Comparison of ENCODE assay signal across 11 mouse cellular contexts in the genomic region with DNA sequence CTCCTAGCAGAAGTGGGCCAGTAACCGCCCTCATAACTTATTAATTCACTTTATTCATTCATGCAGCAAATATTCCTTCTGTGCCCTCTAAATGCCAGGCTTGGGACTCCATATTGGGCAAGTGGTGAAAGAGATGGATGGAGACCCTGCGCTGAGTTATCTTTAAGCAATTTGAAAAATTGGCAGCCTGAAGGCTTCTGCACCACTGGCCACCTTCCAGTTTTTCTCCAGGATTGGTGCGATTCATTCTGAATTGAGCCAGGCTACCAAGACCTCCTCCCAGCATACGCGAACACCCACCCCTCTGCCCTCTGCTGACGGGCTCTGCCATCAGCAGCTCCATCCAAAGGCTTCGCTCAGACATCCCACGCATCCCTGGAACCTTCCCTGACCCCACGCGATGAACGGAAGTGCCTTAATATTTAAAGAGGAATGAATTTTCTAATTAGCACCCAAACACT. TPM values are rescaled to one million over a fixed set of nuclear protein-coding genes. Genes with fewer than 3 reads are reported as not detected.
A peak's percentile ranks its signal among the peaks of the same experiment; 100 is the strongest.
DNase-seq lines count a peak whose midpoint lies in the region; ATAC-seq and TF ChIP-seq lines count a peak whose summit lies in the region.
"Had no signal": no experiment of that assay in that cellular context is flagged by ENCODE, and none has a peak within 500 bp of the region (broad histone marks: within the 10 kb centered on the region; RNA-seq: fewer than 3 reads in every experiment).

No protein-coding gene starts in this region.

- H3K27ac ChIP-seq in cortical plate, adult 2 months (ENCODE audit: insufficient read depth, low read length) = no peak overlapping the region
- peak overlapping the region; percentile 45; the same call in 1 of the 2 replicates for H3K27ac ChIP-seq in midbrain, embryonic 14.5 days (replicated peaks; ENCODE audit: low read depth, low read length)
- H3K27ac ChIP-seq in intestine, embryonic 15.5 days = no peak overlapping the region

- peak; percentile 12 for DNase-seq in cerebellum, adult 9-10 months
- no peak for DNase-seq in cerebellum, adult 11-12 months
- DNase-seq in kidney, postnatal 10 days = peak; percentile 36
- DNase-seq in kidney, postnatal 14 days = no peak
- DNase-seq in midbrain, embryonic 14.5 days = peak; percentile 75
- DNase-seq in layer of hippocampus, adult 9-11 months = no peak
- DNase-seq: right cerebral cortex, adult 18-20 months had no signal

- no peaks in the 10 kb centered on the region for H3K4me1 ChIP-seq in cortical plate, adult 2 months (ENCODE audit: control insufficient read depth, insufficient read depth, low read length)
- peaks cover 60% of the 10 kb centered on the region for H3K4me1 ChIP-seq in midbrain, embryonic 14.5 days (ENCODE audit: control insufficient read depth, insufficient read depth, low read length)
- peaks cover 17% of the 10 kb centered on the region for H3K4me1 ChIP-seq in intestine, embryonic 15.5 days (replicated peaks)

- peak overlapping the region; percentile 11; the same call in 1 of the 2 replicates for H3K4me2 ChIP-seq in midbrain, embryonic 14.5 days (ENCODE audit: low read length)
- no peak overlapping the region for H3K4me2 ChIP-seq in intestine, embryonic 15.5 days (replicated peaks)

- 0 out of 2 replicates have a peak, but pooled peaks have one; percentile 9 for TF ChIP-seq CTCF in cortical plate, adult 2 months (IDR thresholded peaks at IDR 0.05; ENCODE audit: extremely low read depth, insufficient read depth, low read length)

- WGBS in midbrain, embryonic 14.5 days = 6% methylated on average over 11 of the region's 11 CpGs
- 34% methylated on average over 11 of the region's 11 CpGs for WGBS in intestine, embryonic 15.5 days

- H3K9me3 ChIP-seq in midbrain, embryonic 14.5 days (ENCODE audit: control insufficient read depth, low read length) = no peaks in the 10 kb centered on the region
- no peaks in the 10 kb centered on the region for H3K9me3 ChIP-seq in intestine, embryonic 15.5 days

- H3K27me3 ChIP-seq in midbrain, embryonic 14.5 days (ENCODE audit: control insufficient read depth, insufficient read depth, low read length) = no peaks in the 10 kb centered on the region
- no peaks in the 10 kb centered on the region for H3K27me3 ChIP-seq in intestine, embryonic 15.5 days (replicated peaks)

- H3K9ac ChIP-seq in midbrain, embryonic 14.5 days (replicated peaks; ENCODE audit: low read length) = no peak overlapping the region
- no peak overlapping the region for H3K9ac ChIP-seq in intestine, embryonic 15.5 days

- no peak for ATAC-seq in midbrain, embryonic 14.5 days (ENCODE audit: low FRiP score, low TSS enrichment)
- ATAC-seq in intestine, embryonic 15.5 days = no peak

- H3K36me3 ChIP-seq in midbrain, embryonic 14.5 days (ENCODE audit: control insufficient read depth, insufficient read depth, low read length) = no peaks in the 10 kb centered on the region
- H3K36me3 ChIP-seq in intestine, embryonic 15.5 days = no peaks in the 10 kb centered on the region

- no peak for TF ChIP-seq POLR2A in cortical plate, adult 2 months (IDR thresholded peaks at IDR 0.05; ENCODE audit: extremely low read depth, insufficient read depth, low read length)

- H3K4me3 ChIP-seq in cortical plate, adult 2 months (ENCODE audit: insufficient read depth, low read length) = no peak overlapping the region
- H3K4me3 ChIP-seq in midbrain, embryonic 14.5 days (replicated peaks; ENCODE audit: low read depth, low read length) = no peak overlapping the region
- H3K4me3 ChIP-seq in intestine, embryonic 15.5 days (replicated peaks) = no peak overlapping the region
- H3K4me3 ChIP-seq: erythroblast, embryonic 14.5 days had no signal

RNA-seq across cellular contexts. Expression of a gene that starts 10.4 kb away (rescaled TPM):
- polyA plus RNA-seq in cortical plate, adult 2 months (2012; rRNA removed) = 8.7 and 9.4 TPM in 2 replicates
- polyA plus RNA-seq in midbrain, embryonic 14.5 days (2014; fragmentation: Nextera tagmentation; extraction: Ambion mirVana) = 10.1 and 11.1 TPM in 2 replicates
- polyA plus RNA-seq in intestine, embryonic 15.5 days (2015; fragmentation: Nextera tagmentation; extraction: Ambion mirVana) = 0.23 and 0.49 TPM in 2 replicates
- polyA plus RNA-seq: erythroblast, embryonic 14.5 days; limb, embryonic 11.5 days had no signal

RNA-seq across cellular contexts. Expression of a gene that starts 27.9 kb away (rescaled TPM):
- polyA plus RNA-seq in cortical plate, adult 2 months (2012; rRNA removed) = 1.1 TPM in 2 replicates
- polyA plus RNA-seq in midbrain, embryonic 14.5 days (2014; fragmentation: Nextera tagmentation; extraction: Ambion mirVana) = 22.3 and 38.0 TPM in 2 replicates
- polyA plus RNA-seq in intestine, embryonic 15.5 days (2015; fragmentation: Nextera tagmentation; extraction: Ambion mirVana) = 4.7 and 5.5 TPM in 2 replicates
- polyA plus RNA-seq: erythroblast, embryonic 14.5 days had no signal

RNA-seq across cellular contexts. Expression of a gene that starts 58.5 kb away (rescaled TPM):
- not detected in 2 replicates for polyA plus RNA-seq in cortical plate, adult 2 months (2012; rRNA removed)
- polyA plus RNA-seq in midbrain, embryonic 14.5 days (2014; fragmentation: Nextera tagmentation; extraction: Ambion mirVana) = 0.70 TPM in 1 of 2 replicates, not detected in the other
- polyA plus RNA-seq in intestine, embryonic 15.5 days (2015; fragmentation: Nextera tagmentation; extraction: Ambion mirVana) = not detected in 2 replicates
- polyA plus RNA-seq: erythroblast, embryonic 14.5 days; limb, embryonic 11.5 days had no signal

Comparison
In these comparisons a context has a peak if more than half of its experiments do, and no peak if none do; other contexts are left out.
1. DNase-seq: peak in cerebellum, adult 9-10 months (single experiment), kidney, postnatal 10 days (single experiment) and midbrain, embryonic 14.5 days (single experiment); none in cerebellum, adult 11-12 months (single experiment), kidney, postnatal 14 days (single experiment) and layer of hippocampus, adult 9-11 months (single experiment).